Mouse (Mus musculus): ENCODE data around the gene Gm29427.

Gm29427 gene

DNA sequence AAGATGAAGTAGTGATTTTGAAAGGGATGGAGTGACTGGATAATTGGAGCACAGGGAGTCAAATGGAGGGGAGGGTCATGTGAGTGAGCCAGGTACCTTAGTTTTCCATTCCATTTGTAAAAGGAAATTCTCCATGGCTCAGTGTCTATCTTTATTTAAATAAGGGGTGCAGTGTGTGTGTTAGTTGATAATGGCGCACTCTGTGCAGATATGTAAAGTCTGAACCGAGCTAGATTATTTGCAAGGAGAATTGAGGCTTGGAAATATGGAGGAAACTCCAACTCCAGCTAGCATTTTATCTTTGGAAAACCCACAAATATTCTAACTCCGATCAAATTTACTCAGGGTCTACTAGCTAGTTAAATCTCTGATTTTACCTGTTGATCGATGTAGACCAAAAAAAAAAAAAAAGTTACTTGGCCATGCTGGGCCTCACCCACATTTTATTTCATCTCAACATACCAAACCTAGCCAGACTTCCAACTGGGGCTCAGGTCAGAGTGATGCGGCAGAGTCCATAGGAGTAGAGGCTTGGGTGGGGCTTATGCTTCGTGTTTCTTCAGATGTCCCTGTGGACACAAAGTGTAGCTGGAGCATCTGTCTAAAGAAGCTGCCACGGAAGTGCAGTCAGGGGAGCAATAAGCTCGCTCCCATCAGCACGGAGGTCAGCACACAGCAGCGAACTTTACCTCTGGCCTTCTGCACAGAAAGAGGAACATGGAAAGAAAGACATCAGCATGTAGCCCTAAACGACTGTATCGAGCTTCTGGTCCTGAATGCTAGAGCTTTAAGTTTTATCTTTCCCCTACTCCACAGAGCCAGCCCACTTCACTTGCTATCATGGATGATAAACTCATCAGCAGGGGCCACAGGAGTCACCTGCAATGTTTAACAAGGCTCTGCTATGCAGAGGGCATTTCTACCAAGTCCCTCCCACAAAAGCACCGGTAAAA is 17.4 kb upstream of the Gm29427 start:
- no peak for DNase-seq (ENCODE audit: low read depth in 2 of 2, low spot score in 2 of 2)

- no peak for DNase-seq (ENCODE audit: low read depth in 2 of 2, low spot score in 2 of 2)
These were observed 16.2 kb upstream of the Gm29427 start, which contains the start of gene AA986860 for GRCm38 (mm10) chr1:130731741-130732337. Gene AA986860, plus strand, starts transcription at chr1:130731976.

GRCm38 (mm10) chr1:130729153-130729552 is 13.6 kb upstream of the Gm29427 start, which contains the start of gene Pfkfb2:
Gene Pfkfb2, minus strand, starts transcription at chr1:130729253.
- DNase-seq (ENCODE audit: low read depth in 2 of 2, low spot score in 2 of 2) = no peak

DNA sequence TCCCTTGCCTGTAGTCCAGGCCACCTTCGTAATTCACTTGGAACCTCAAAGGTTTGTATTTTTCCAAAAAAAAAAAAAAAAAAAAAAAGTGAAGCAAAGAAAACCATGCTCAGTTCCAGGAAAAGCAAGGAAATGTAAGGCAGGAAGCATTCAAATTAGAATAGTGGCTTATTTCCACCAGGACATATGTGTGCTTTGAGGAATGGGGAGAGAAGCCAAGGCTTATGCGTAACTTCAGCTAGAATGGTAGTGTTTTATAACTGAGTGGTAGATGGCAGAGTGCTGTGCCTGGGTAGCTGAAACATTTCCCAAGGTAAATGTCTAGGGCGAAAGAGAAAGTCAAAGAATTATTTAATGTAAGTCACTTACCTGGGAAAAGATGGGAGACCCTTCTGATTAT is 13.1 kb upstream of the Gm29427 start:
- DNase-seq (ENCODE audit: low read depth in 2 of 2, low spot score in 2 of 2) = no peak

GRCm38 (mm10) chr1:130728070-130728469 is 12.5 kb upstream of the Gm29427 start:
- no peak for DNase-seq (ENCODE audit: low read depth in 2 of 2, low spot score in 2 of 2)

GRCm38 (mm10) chr1:130726396-130726795 is 10.8 kb upstream of the Gm29427 start:
- no peak for DNase-seq (ENCODE audit: low read depth in 2 of 2, low spot score in 2 of 2)

- no peak for DNase-seq (ENCODE audit: low read depth in 2 of 2, low spot score in 2 of 2)
These were observed 8.6 kb upstream of the Gm29427 start for GRCm38 (mm10) chr1:130724206-130724605.

DNA sequence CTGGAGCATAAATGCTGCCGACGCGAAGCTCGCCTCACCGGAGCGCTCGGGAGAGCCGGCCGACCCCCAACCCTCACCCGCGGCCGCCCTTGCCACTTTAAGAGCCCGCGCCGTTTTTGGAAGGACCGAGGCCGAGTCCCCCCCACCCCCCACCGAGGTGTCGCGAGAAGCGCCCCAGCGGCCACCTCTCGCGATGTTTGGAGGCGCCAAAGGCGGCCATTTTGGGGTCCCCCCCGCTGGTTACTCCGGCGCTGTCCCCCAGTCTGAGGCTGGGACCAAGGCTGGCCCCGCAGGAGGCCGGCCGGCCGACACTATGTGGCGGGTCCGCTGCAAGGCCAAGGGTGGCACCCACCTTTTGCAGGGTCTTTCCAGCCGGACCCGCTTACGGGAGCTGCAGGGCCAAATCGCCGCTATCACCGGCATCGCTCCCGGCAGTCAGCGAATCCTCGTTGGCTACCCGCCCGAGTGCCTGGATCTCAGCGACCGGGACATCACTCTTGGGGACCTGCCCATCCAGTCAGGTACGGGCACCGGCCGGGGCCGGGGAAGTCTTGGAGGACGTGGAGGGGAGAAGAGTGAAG is 1.8 kb upstream of the Gm29427 start, which contains the start of gene Yod1:
Gene Yod1, plus strand, starts transcription at position 37 of the 581 bp plus-strand sequence.
- DNase-seq (ENCODE audit: low read depth in 2 of 2, low spot score in 2 of 2) = peak; percentile 86 to 87

GRCm38 (mm10) chr1:130716513-130717290 is 1.1 kb upstream of the Gm29427 start:
- DNase-seq (ENCODE audit: low read depth in 2 of 2, low spot score in 2 of 2) = peak; percentile 11 to 15

DNA sequence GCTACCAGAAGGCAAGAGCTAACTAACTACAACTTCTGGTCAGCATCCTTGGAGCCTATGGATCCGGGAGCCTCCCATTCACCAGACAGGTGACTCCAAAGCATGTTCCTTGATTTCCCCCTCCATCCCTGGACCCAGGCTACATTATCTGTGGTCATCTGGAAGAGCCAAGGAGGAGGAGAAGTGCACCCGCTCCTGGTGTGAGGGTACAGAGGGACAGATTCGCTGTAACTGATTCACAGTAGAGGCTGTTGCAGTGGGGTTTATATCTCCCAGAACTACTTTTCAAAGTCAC is 566 bp upstream of the Gm29427 start:
- no peak for DNase-seq (ENCODE audit: low read depth in 2 of 2, low spot score in 2 of 2)

- DNase-seq (ENCODE audit: low read depth in 2 of 2, low spot score in 2 of 2) = no peak
These were observed 1.6 kb downstream of the Gm29427 start for GRCm38 (mm10) chr1:130714046-130714445.

GRCm38 (mm10) chr1:130710283-130711080 is 5.1 kb downstream of the Gm29427 start:
- DNase-seq (ENCODE audit: low read depth in 2 of 2, low spot score in 2 of 2) = no peak

GRCm38 (mm10) chr1:130703613-130704012 is 12.0 kb downstream of the Gm29427 start:
- DNase-seq (ENCODE audit: low read depth in 2 of 2, low spot score in 2 of 2) = no peak

GRCm38 (mm10) chr1:130701976-130702375 is 13.6 kb downstream of the Gm29427 start:
- DNase-seq (ENCODE audit: low read depth in 2 of 2, low spot score in 2 of 2) = no peak

DNA sequence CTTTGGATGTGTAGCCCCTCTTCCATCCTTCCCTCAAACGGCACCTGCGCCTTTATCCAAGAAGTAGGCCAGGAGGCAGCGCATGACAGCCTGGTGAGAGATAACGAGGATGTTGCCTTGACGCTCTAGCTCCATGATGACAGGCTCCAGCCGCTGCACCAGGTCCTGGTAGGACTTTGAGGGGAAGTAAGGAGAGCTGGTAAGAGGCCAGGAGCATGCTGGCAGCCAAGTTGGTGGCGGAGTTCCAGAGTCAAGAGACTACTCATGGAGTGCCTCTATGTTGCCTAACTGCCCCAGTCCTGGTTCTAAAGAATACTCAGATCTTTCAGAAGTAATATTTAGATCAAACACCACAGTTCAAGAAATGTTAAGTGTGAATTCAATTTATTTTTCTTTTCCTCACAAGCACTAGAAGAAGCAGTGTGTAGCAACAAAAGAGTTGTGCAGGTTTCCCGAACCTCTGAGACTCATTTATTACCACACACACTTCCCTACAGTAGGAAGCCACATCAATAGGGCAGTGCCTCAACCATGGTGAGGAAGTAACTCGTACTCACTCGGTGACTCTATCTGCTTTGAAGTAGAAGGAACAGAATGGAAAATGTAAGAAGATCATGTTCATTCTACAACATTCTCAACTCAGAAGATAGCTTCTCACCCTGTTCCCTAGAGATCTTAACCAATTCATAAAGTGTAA is 15.5 kb downstream of the Gm29427 start:
- DNase-seq (ENCODE audit: low read depth in 2 of 2, low spot score in 2 of 2) = no peak

GRCm38 (mm10) chr1:130698601-130699000 is 17.0 kb downstream of the Gm29427 start:
- no peak for DNase-seq (ENCODE audit: low read depth in 2 of 2, low spot score in 2 of 2)

DNA sequence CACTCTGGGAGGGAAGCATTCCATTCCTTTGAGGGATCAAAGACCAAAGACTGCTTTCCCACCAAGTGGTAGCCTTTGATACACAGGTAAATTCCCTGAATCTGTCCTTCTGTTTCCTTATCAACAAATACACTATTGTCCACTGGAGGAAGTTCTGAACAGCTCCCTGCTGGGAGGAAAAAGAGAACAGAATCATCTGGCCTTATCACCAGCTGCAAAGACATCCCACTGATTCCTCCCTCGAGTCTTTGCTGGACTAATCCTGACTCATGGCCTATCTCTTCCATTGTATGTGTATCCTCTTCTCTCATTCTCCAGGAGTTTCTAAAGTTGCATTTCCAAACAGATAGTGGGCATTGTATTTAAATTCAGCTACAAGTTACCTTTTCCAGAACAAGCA is 31.7 kb downstream of the Gm29427 start:
- DNase-seq (ENCODE audit: low read depth in 2 of 2, low spot score in 2 of 2) = no peak

DNA sequence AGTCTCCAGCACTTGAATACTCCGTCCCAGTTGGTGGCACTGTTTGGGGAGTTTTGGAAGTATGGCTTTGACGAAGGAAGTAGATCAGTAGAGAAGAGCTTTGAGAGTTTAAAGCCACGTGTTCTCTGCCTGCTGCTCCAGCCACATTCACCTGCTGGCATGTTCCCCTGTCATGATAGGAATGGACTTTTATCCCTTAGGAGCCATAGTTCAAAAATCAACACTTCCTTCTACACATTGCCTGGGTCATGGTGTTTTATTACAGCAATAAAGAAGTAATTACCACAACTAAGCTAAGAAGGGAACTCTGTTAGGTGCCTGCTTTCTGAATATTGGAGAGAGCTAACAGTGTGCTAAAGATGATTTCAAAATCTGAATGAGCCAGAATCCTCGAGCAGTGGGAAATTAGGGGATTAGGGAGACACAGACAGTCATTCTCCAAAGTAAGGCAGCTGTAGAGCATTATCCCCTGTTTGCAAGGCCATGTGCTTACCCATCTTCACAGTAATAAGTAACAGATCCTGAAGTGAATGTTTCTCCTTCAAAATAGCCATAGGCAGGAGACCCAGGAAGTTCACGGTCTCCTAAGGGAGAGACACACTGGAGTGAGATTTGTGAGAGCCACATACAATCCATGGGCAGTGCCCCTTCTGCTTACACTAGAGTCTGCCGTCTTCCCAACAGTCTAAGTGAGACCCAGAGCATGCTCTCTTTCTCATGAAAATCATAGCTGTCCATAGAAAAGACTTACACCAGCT is 33.8 kb downstream of the Gm29427 start:
- no peak for DNase-seq (ENCODE audit: low read depth in 2 of 2, low spot score in 2 of 2)

GRCm38 (mm10) chr1:130681075-130681474 is 34.5 kb downstream of the Gm29427 start:
- DNase-seq (ENCODE audit: low read depth in 2 of 2, low spot score in 2 of 2) = no peak

Data from CD8-positive naive resting alpha-beta T cell, adult 2 months (primary cell).